Mouse (Mus musculus): ENCODE data around the gene Vcl.

Gene Vcl

DNA sequence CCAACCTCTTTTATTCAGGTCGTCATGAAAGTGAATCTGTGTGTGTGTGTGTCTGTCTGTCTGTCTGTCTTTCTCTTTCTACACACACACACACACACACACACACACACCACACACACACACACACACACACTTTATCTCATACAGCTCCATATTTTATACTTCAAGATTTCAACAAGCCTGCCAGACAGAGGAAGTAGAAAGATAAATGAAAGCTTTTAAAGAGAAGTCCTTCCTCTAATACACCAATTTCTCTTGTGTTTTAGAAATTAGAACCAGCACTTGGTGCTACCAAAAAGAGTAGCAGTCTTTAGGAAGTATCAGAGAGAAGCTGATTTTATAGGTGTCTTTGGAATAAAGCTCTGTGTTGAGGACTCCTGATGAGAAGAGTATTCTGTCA lies 9.7 kb downstream of the Vcl start:
- DNase-seq (ENCODE audit: low spot score in 2 of 2), result no peak

DNA sequence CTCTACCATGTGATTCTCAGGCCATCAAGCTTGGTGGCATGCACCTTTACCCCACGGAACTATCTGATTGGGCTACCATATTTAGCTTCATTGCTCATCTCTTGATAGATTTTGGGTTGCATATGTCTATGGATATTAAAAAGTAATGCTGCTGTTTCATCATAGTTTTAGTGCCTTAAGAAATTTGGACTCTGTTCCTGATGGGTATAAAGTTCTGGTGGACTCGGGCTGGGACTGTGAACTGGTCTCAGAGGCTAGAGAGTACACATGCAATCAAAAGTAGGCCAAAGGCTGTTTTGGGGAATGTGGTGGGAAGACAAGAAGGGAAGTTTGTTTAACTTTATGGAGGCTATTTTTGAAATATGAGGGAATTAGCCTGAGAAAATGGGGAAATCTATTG lies 16.1 kb downstream of the Vcl start:
- no peak for DNase-seq (ENCODE audit: low spot score in 2 of 2)

DNA sequence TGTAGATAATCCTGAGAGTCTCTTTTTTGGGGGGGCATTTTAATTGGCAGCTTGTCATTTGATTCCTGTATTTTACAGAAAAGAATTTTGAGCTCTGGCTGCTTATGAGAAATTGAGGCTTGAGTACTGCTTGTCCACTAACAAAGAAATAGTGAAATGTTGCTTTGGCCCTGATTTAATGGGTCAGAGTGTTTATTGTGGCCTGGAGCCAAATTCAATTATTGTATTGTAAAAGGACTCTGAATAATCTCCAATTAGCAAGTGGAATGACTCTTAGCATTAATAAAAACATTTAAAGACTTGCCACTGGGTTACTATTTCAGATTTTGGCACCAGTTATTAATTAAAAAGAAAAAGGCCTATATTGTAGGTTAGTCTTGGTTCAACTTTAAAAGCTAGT lies 26.8 kb downstream of the Vcl start:
- no peak for DNase-seq (ENCODE audit: low spot score in 2 of 2)

DNA sequence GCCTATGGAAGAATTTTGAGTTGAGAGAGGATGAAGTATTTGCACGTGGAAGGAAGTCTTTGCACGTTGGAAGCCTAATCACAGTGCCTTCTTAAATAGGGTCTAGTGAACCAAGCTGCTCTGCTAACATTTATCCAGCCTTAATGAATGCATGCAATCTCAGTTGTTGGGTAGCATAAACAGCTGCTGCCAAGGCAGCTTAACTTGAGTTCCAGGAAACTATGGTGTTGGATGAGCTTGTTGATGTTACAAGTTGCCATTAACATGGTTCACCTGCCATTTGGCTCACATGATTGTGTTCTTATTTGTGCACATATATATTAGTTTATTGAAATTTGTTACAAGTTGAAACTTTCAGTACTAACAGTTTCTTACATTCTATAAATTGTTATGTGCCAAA lies 29.8 kb downstream of the Vcl start:
- no peak for DNase-seq (ENCODE audit: low spot score in 2 of 2)

DNA sequence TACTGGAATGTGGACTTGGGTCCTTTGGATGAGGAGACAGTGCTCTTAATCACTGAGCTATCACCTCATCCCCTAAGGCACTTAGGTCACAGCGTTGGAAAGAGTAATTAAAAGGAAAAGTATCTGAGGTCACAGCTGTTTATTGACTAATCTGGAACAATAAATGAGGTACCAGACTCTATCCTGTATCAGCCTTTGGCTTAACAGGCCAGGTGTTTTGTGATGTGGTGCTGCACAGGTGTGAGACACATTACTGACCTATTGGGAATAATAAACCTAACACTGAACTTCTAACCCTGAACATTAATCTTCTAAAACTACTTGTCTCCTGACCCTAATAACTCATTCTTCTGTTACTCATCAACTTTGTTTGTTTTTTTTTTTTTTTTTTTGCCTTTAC lies 33.3 kb downstream of the Vcl start:
- no peak for DNase-seq (ENCODE audit: low spot score in 2 of 2)

DNA sequence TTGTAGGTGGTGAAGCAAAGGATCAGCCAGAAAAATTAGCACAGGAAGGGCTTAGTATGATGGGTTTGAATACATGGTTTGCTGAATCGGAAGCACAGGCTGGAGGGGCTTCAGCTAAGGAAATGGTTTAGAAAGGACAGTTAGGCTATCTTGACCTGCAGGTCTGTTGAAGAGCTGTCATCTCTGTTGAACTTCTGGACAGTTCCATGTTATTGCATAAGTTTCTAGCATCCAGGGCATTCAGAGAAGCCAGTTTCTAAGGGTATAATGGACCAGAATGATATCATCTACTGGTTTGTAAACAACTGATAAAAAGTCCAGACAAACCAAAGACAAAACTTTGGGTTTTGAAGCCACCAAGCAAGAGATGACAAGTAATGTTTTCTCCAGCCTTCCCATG lies 33.7 kb downstream of the Vcl start:
- no peak for DNase-seq (ENCODE audit: low spot score in 2 of 2)

DNA sequence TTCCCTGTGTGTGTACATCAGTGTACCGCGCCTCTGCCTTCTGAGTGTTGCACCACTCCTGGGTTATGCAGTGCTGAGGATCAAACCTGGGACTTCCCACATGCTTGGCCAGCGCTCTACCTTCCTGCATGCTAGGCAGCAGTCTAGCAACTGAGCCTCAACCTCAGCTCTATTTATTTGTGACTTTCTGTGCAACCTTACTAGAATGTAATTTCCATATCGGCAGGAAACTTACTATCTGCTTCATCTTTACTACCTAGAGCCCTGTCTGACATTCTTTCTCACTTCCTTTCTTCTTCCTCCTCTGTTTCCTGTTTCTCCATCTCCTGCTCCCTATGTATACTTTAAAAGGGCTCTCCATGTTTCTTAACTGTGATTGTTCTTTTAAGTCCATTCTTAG lies 34.7 kb downstream of the Vcl start:
- no peak for DNase-seq (ENCODE audit: low spot score in 2 of 2)

DNA sequence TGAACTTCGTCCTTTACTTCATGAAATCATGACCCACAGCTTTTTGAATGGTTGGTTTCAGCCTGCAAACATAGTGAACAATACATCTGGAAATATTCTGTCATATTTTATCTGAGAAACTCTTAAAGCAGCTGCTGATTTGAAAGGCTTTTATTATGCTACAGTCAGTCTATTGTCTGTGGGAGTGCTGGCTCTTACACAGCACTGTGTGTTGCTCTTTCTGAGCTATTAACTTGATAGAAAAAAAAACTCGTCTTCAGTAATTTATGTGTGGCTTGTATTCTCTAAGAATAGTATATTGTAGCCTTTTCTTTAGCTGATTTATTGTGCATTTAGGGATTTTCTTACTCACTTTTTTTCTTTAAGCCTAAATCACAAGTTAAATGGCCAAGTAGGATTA lies 35.1 kb downstream of the Vcl start:
- DNase-seq (ENCODE audit: low spot score in 2 of 2), result no peak

DNA sequence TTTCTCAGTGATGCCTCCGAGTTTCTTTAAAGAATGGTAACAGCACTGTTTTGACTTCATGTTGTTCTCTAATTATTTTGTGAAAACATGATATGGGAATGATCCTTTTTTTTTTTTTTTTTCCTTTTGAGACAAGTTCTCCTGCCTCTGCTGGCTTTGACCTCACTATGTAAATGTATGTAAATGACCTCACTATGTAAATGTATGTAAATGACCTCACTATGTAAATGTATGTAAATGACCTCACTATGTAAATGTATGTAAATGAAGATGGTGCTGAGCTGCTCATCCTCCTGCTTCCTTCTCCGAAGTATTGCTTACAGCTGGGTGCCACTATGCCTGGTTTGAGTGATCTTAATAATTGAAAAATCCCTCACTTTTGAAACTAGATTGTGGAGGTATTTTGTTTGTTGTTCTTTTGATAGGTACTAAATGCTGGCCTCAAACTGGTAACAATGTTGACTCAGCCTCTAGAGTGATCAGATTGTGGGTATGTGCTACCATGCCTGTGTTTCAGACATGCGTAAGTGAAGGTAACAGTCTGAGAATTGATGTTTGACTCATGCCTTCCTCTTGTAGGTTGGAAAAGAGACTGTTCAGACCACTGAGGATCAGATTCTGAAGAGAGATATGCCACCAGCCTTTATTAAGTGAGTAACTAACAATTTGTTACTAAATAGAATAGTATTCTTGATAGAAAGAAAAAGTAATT lies 37.9 kb downstream of the Vcl start:
- no peak for DNase-seq (ENCODE audit: low spot score in 2 of 2)

DNA sequence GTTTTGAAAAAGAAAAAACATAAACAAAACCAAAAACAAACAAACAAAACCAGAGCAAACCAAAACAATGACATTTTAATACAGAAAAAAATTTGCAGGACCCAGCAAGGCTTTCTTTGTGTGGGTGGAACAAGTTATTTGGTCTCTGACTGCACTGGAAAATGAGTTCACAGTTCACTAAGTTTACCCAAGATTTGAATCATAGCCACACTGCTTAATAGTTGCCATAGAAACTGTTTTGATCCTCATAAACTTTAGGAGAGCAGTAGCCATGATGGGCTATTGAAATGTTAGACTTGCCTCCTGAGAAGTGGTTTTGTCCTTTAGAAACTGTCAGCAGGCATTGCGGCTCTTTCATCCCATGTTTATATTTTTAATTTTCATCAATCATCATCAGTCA lies 39.9 kb downstream of the Vcl start:
- DNase-seq (ENCODE audit: low spot score in 2 of 2), result no peak

DNA sequence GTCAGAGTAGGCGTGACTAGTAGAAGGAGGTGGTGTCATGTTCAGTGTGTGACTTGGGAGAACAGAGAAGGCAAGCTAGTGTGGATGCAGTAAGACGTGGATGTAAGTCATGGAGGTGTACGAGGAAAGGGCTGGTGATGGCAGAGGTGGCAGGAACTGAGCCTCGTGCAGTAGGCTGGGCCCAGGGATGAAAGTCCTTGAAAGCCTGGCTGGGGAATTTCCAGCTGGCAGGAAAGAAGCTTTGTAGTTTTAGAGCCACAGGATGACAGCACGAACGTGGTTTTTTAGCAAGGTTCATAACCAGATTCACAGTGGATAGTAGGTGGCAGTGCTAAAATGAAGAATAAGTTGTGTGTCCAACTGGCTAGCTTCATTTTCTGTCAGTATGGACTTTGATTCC lies 41.2 kb downstream of the Vcl start:
- no peak for DNase-seq (ENCODE audit: low spot score in 2 of 2)

DNA sequence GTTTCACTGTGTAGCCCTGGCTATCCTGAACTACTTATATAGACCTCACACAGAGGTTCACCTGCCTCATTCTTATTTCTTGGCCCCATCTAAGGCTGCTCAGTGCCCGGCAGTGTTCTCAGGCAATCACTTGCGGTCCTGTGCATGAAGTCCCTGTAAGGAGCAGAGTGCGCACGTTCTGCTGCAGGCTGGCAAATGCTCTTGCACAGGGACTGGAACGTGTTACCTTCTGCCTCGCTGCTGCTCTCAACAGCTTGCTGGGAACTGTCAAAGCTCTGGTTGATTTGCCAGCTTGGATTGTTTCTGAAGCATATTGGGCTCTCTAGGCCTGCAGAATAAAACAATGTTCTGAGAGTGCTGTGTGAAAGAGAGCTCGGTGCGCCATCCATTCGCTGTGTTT lies 41.7 kb downstream of the Vcl start:
- peak; percentile 13 to 22 for DNase-seq (ENCODE audit: low spot score in 2 of 2)

DNA sequence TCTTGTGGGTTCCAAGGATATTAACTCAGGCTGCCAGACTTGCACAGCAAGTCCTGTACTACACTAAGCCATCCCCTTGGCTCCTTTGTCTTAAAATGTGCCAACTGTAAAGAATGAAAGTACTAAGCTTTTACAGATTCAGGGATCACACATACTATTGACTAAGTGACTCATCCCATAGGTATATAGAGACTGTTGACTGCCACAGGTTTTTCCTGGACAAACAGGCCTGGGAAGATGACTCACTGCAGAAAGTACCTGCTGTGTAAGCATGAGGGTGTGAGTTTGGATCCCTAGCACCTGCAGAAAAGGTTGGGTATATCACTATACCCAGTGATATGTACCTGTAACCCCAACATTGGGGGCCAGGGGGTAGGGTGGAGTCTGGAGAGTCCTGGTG lies 44.6 kb downstream of the Vcl start:
- DNase-seq (ENCODE audit: low spot score in 2 of 2), result no peak

DNA sequence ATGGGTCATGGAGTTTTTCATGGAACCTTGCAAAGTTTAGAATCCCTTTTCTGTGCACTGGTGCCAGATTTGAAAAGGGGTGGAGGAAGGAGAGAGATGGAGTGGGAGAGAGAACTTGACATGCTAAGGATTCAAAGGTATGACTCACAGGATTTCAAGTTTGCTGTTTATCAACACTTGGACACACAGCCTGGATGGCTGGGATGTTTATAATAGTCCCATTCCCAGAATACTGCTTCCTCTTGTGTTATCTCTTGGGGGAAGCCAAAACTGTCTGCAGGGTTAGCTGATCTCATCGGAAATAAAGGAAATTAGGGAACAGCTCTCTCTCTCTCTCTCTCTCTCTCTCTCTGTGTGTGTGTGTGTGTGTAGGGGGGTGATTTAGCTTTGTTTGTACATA lies 47.5 kb downstream of the Vcl start:
- DNase-seq (ENCODE audit: low spot score in 2 of 2), result no peak

DNA sequence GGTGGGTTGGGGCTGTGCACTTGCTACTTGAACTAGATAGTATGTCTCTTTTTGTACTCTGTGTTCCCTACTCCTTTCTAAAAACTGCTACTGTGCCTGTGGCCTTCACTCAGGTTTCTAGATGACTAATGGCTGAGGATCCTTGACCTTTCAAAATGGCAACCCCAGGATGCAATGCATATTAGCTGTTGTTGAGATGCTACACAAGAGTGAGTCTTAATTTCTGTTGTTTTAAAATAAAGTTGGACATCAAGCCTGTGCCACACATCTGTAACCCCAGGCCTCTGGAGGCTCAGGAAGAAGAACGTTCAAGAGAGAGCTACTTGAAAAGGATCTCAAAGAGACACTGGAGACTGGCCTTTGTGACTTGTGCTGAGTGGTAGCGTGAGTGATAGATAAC lies 48.5 kb downstream of the Vcl start:
- DNase-seq (ENCODE audit: low spot score in 2 of 2), result no peak

DNA sequence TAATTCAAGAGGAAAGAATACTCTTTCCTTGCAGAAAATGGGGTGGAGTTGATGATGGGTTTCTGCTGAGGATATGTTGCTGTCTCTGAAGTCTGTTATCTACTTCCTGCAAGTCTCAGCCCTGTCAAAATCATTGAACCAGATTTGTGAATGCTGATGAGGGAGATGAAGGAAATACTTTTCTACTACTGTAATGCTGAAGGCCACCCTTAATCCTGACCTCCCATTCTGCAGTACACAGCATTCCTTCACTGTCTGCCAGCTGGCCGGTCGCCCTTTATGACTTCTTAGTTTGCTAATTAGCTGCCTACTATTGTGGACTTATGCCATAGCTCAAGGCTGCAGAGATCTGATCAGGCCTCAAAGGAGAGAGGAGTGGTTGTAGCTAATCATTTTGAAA lies 54.6 kb downstream of the Vcl start:
- DNase-seq (ENCODE audit: low spot score in 2 of 2), result peak in 1 of 2 experiments; percentile 13

DNA sequence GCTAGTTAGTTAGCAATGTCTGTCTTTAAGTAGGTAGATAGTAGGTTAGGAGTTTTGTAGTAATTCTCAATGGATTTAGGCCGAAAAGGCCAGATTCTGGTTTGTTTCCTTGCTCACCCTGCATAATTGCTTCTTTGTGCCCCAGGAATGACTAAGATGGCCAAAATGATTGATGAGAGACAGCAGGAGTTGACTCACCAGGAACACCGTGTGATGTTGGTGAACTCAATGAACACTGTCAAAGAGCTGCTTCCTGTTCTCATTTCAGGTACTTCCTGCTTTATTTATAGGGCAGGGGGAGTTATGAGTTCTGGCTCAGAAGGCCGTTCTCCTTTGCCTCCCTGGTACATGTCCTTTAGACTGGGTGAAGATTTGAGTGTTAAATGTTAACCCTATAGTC lies 56.3 kb downstream of the Vcl start:
- DNase-seq (ENCODE audit: low spot score in 2 of 2), result no peak

DNA sequence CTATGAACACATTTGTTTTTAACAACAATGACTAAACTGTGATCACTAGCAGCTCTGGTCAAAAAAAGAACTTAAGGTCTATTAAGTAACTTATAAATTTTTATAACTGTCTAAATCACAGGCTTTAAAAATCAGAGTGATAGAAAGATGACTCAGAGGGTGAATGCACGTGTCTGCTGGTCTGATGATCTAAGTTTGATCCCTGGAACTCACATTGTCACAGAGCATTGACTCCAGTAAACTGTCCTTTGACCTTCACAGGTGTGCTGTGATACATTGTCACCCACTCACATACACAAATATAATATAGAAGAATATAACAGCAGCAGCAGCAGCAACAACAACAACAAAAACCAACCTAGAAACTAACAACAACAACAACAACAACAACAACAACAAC lies 62.3 kb downstream of the Vcl start:
- DNase-seq (ENCODE audit: low spot score in 2 of 2), result no peak

DNA sequence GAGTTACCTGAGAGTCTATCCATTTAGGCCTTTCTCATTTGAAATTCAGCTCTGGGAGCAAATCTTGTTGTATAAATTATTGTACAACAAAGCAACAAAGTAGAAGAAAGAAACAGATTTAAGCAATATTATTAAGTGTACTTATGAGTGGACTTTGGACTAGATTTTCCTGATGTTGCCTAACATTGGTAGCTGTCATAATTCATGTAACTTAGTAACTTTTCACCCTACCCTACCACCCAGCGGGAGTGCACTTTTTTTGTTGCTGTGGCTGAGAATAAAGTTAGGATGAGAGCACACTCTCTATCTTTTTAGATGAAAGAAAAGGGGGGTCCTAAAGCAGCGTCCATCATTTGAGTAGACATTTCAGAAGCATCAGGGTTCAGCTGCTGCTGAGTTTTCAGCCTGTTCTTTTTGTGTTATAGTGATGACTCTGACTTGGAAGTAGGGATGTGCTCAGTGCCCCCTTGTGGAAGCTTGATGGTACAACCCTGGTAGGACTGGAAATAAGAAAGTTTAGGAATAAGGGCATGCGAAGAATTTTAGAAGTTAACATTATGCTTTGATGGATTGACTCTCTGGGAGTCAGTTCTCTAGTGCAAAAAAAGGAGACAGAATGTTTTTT lies 64.0 kb downstream of the Vcl start:
- DNase-seq (ENCODE audit: low spot score in 2 of 2), result peak in 1 of 2 experiments; percentile 44

DNA sequence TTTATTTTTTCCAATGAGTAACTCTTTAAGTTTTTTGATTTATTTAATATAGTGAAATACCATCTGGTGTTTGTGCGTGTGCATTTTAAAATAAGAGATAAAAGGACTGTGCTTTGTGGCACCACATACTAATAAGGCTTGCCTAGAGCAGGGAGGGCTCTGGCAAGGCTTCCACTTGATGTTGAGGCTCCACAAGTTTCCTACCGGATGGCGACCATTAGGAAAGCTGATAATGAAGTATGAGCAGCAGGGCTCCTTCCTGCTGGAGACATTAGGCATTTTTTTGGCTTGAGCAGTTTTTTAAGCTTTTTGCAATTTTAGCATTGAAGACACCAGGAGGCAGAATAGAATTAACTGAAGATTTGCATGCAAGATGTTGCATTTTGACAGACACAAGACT lies 65.3 kb downstream of the Vcl start:
- DNase-seq (ENCODE audit: low spot score in 2 of 2), result no peak

DNA sequence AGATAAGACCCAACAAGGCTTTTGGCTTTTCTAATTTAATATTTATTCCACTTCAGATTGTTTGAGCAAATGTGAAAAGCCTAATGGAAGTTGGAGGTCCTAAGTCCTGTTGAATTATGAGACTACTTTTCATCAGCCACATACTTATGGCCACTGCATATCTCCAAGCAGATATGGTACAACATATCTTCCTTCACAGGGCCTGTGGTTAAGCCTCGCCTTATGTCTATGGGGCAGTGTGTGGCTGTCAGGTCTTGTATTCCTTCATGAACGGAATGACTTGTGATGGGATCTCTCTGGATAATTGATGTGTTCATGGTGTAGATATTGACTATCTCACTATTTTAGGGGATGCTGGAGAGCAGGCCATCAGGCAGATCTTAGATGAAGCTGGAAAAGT lies 66.3 kb downstream of the Vcl start:
- no peak for DNase-seq (ENCODE audit: low spot score in 2 of 2)

DNA sequence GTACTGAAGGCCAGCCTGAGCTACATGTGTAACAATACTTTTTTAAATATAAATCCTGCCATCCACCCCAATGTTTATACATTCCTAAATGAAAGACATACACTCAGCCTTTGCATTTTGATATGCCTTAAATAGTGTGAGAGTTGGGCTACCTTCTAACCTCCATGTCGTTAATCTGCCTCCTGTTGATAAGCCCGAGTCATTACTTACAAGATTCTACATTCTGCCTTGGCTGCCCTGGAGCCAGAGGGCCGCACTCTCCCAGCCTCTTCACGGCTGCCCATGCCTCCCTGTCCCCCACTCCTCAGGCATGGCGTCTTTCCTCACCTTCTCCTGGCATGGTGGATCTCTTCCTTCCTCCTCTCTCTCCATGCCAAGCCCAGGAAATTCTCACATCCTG lies 67.2 kb downstream of the Vcl start:
- DNase-seq (ENCODE audit: low spot score in 2 of 2), result no peak

DNA sequence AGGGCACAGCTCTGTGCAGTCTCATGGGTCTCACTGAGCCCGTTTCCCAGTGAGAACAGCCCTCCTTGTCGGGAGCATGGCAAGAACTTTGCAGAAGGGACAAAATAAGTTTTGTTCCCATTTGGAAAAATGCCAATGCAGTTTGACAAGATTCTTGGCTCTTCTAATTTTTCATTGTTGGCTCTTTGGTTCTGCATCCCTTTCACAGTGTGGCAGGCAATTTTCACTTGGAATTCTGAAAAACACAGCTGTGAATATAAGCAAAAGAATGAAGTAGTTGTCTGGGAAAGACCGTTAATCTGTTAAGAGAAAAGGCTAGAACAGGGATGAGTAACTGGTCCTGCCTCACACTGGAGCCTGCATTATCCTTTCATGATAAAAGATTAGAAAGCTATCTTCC lies 68.3 kb downstream of the Vcl start:
- DNase-seq (ENCODE audit: low spot score in 2 of 2), result no peak

DNA sequence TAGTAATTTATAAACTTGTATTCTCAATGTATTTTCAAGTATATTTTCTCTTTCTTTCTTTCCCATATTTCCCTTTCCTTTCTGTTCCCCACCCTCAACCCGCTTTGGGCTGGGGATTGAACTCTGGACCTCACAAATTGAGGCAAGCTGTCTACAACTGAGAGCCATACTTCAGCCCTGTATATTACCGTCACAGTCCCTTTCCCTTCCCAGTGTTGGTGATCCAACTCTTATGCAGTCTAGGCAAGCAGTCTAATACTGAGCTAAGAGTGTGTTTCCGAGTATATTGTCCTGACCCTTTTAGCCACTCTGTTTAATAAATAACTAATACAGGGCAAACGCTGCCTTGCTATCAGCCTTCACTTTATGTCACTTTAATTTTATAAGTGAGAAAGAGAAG lies 70.4 kb downstream of the Vcl start:
- no peak for DNase-seq (ENCODE audit: low spot score in 2 of 2)

All from frontal cortex, postnatal 14 days (tissue).